Mouse (Mus musculus) neural tube, embryonic 12.5 days (tissue): ENCODE measurements around the gene Lrp2. TPM values are rescaled to one million over a fixed set of nuclear protein-coding genes. Genes with fewer than 3 reads are reported as not detected.
A peak's percentile ranks its signal among the peaks of the same experiment; 100 is the strongest.

ENCODE experiments used
- ATAC-seq: fragments of 200-750 bp; cut with Nextera tagmentation; 2 replicates; pipeline ENCODE4 v1.8.0; 2017; ENCODE audit warnings: low read depth, mild to moderate bottlenecking, moderate TSS enrichment, moderate library complexity; ENCODE audit not compliant: low FRiP score
- H3K27ac ChIP-seq: fragments of 300-500 bp; sonication (generic); 2 replicates; pipeline ENCODE4 v1.5.1; 2016
- H3K27me3 ChIP-seq: fragments of 300-500 bp; sonication (generic); replicated peaks from 2 replicates; pipeline ENCODE4 v1.6.1; 2016; ENCODE audit warnings: mild to moderate bottlenecking
- H3K36me3 ChIP-seq: fragments of 300-500 bp; sonication (generic); 2 replicates; pipeline ENCODE4 v1.6.1; 2016; ENCODE audit warnings: mild to moderate bottlenecking
- H3K4me1 ChIP-seq: fragments of 300-500 bp; sonication (generic); 2 replicates; pipeline ENCODE4 v1.6.1; 2016
- H3K4me2 ChIP-seq: fragments of 300-500 bp; sonication (generic); replicated peaks from 2 replicates; pipeline ENCODE4 v1.6.1; 2016; ENCODE audit warnings: mild to moderate bottlenecking
- H3K4me3 ChIP-seq: fragments of 300-500 bp; sonication (generic); 2 replicates; pipeline ENCODE4 v1.5.1; 2016
- H3K9ac ChIP-seq: fragments of 300-500 bp; sonication (generic); 2 replicates; pipeline ENCODE4 v1.6.1; 2016; ENCODE audit warnings: mild to moderate bottlenecking
- H3K9me3 ChIP-seq: fragments of 300-500 bp; sonication (generic); 2 replicates; pipeline ENCODE4 v1.6.1; 2016; ENCODE audit warnings: mild to moderate bottlenecking
- WGBS: fragments of 180-500 bp; shearing (Covaris S2); methylation state at CpG from one replicate; pipeline ENCODE4 v1.1.7; 2016; 5-methylcytosine and 5-hydroxymethylcytosine counted together
- polyA plus RNA-seq: library from polyadenylated mRNA; unstranded; fragments of >200 nt; fragmentation: Nextera tagmentation; extraction: Ambion mirVana; gene quantifications from 2 replicates; pipeline ENCODE4 v1.2.1, GENCODE M21; 2016

Lrp2 gene
- polyA plus RNA-seq: 1.4 TPM in 2 replicates

GRCm38 (mm10) chr2:69585886-69586398, at the start of gene Lrp2:
Gene Lrp2 (minus strand): TSS chr2:69586065.
- Histone ChIP-seq H3K4me1 (peaks cover 29% of the 10 kb centered on the region), H3K4me3 (peak within 1 kb of the TSS; percentile 61), H3K27ac (no peak within 1 kb of the TSS), H3K4me2 (peak within 1 kb of the TSS; percentile 99), H3K9me3 (no peaks in the 10 kb centered on the region), H3K27me3 (peaks cover 33% of the 10 kb centered on the region), H3K9ac (peak within 1 kb of the TSS; percentile 66), H3K36me3 (no peaks in the 10 kb centered on the region)
- peak; percentile 89 for ATAC-seq
- under 1% methylated on average over 45 of the region's 45 CpGs for WGBS

GRCm38 (mm10) chr2:69635064-69635701, 49.3 kb upstream of the Lrp2 start:
- H3K27ac ChIP-seq: no peak overlapping the region
- no peak for ATAC-seq
- no peaks in the 10 kb centered on the region for H3K36me3 ChIP-seq

GRCm38 (mm10) chr2:69631449-69631848, 45.6 kb upstream of the Lrp2 start:
- 87% methylated on average over 2 of the region's 2 CpGs for WGBS
- 0 out of 2 replicates have a peak, but pooled peaks cover 7% of the 10 kb centered on the region for H3K4me1 ChIP-seq

More at GRCm38 (mm10) chr2:69635064-69635701, 49.3 kb upstream of the Lrp2 start:
- 14% methylated on average over 11 of the region's 11 CpGs for WGBS
- peak overlapping the region; percentile 15; the same call in 1 of the 2 replicates for H3K4me3 ChIP-seq
- H3K9ac ChIP-seq: no peak overlapping the region
- 0 out of 2 replicates have a peak, but pooled peaks cover 3% of the 10 kb centered on the region for H3K4me1 ChIP-seq
- H3K27me3 ChIP-seq: no peaks in the 10 kb centered on the region
- no peaks in the 10 kb centered on the region for H3K9me3 ChIP-seq
- H3K4me2 ChIP-seq: peak overlapping the region; percentile 50

GRCm38 (mm10) chr2:69630792-69631191, 44.9 kb upstream of the Lrp2 start:
- Histone ChIP-seq H3K4me1 (0 out of 2 replicates have a peak, but pooled peaks cover 7% of the 10 kb centered on the region), H3K27ac (no peak overlapping the region), H3K36me3 (no peaks in the 10 kb centered on the region), H3K9me3 (no peaks in the 10 kb centered on the region), H3K4me3 (no peak overlapping the region), H3K27me3 (no peaks in the 10 kb centered on the region), H3K4me2 (no peak overlapping the region), H3K9ac (no peak overlapping the region)
- 94% methylated on average over 5 of the region's 5 CpGs for WGBS
- ATAC-seq: no peak

More at GRCm38 (mm10) chr2:69631449-69631848, 45.6 kb upstream of the Lrp2 start:
- no peak for ATAC-seq
- Histone ChIP-seq H3K4me2 (no peak overlapping the region), H3K9me3 (no peaks in the 10 kb centered on the region), H3K36me3 (no peaks in the 10 kb centered on the region), H3K27ac (no peak overlapping the region), H3K4me3 (no peak overlapping the region), H3K27me3 (no peaks in the 10 kb centered on the region), H3K9ac (no peak overlapping the region)

- H3K4me2 ChIP-seq: no peak overlapping the region
- WGBS: 93% methylated on average over 6 of the region's 6 CpGs
- H3K9ac ChIP-seq: no peak overlapping the region
- no peaks in the 10 kb centered on the region for H3K9me3 ChIP-seq
- H3K27me3 ChIP-seq: no peaks in the 10 kb centered on the region
- H3K36me3 ChIP-seq: no peaks in the 10 kb centered on the region
- no peak overlapping the region for H3K27ac ChIP-seq
- no peak for ATAC-seq
- no peak overlapping the region for H3K4me3 ChIP-seq
- 0 out of 2 replicates have a peak, but pooled peaks cover 7% of the 10 kb centered on the region for H3K4me1 ChIP-seq
These were observed 44.0 kb upstream of the Lrp2 start for GRCm38 (mm10) chr2:69629914-69630313.

GRCm38 (mm10) chr2:69629215-69629614, 43.4 kb upstream of the Lrp2 start:
- no peak overlapping the region for H3K4me3 ChIP-seq
- ATAC-seq: peak; percentile 80; the same call in 1 of the 2 replicates
- 0 out of 2 replicates have a peak, but pooled peaks cover 7% of the 10 kb centered on the region for H3K4me1 ChIP-seq
- WGBS: 36% methylated on average over 17 of the region's 17 CpGs
- no peaks in the 10 kb centered on the region for H3K9me3 ChIP-seq
- H3K4me2 ChIP-seq: peak overlapping the region; percentile 44
- no peak overlapping the region for H3K27ac ChIP-seq
- no peaks in the 10 kb centered on the region for H3K27me3 ChIP-seq
- no peaks in the 10 kb centered on the region for H3K36me3 ChIP-seq
- H3K9ac ChIP-seq: no peak overlapping the region

- Histone ChIP-seq H3K27ac (no peak overlapping the region), H3K4me2 (no peak overlapping the region), H3K4me3 (no peak overlapping the region), H3K9ac (no peak overlapping the region), H3K9me3 (no peaks in the 10 kb centered on the region), H3K4me1 (no peaks in the 10 kb centered on the region), H3K36me3 (no peaks in the 10 kb centered on the region), H3K27me3 (no peaks in the 10 kb centered on the region)
- ATAC-seq: no peak
These were observed 33.4 kb upstream of the Lrp2 start for GRCm38 (mm10) chr2:69619286-69619685.

GRCm38 (mm10) chr2:69618336-69618735, 32.5 kb upstream of the Lrp2 start:
- no peak for ATAC-seq
- no peak overlapping the region for H3K4me2 ChIP-seq
- no peaks in the 10 kb centered on the region for H3K9me3 ChIP-seq
- no peaks in the 10 kb centered on the region for H3K27me3 ChIP-seq
- H3K4me1 ChIP-seq: no peaks in the 10 kb centered on the region
- no peak overlapping the region for H3K27ac ChIP-seq
- H3K9ac ChIP-seq: no peak overlapping the region
- H3K4me3 ChIP-seq: no peak overlapping the region
- H3K36me3 ChIP-seq: no peaks in the 10 kb centered on the region

GRCm38 (mm10) chr2:69613237-69613636, 27.4 kb upstream of the Lrp2 start:
- Histone ChIP-seq H3K4me2 (no peak overlapping the region), H3K4me3 (no peak overlapping the region), H3K27me3 (no peaks in the 10 kb centered on the region), H3K27ac (no peak overlapping the region), H3K9ac (no peak overlapping the region), H3K4me1 (0 out of 2 replicates have a peak, but pooled peaks cover 3% of the 10 kb centered on the region), H3K36me3 (no peaks in the 10 kb centered on the region), H3K9me3 (no peaks in the 10 kb centered on the region)
- WGBS: 84% methylated on average over 4 of the region's 4 CpGs
- no peak for ATAC-seq

GRCm38 (mm10) chr2:69612716-69613115, 26.9 kb upstream of the Lrp2 start:
- no peak overlapping the region for H3K4me2 ChIP-seq
- 57% methylated on average over 9 of the region's 9 CpGs for WGBS
- no peak for ATAC-seq
- no peak overlapping the region for H3K4me3 ChIP-seq
- no peaks in the 10 kb centered on the region for H3K27me3 ChIP-seq
- H3K9me3 ChIP-seq: no peaks in the 10 kb centered on the region
- no peak overlapping the region for H3K27ac ChIP-seq
- H3K36me3 ChIP-seq: no peaks in the 10 kb centered on the region
- H3K4me1 ChIP-seq: 0 out of 2 replicates have a peak, but pooled peaks cover 3% of the 10 kb centered on the region
- no peak overlapping the region for H3K9ac ChIP-seq

- Histone ChIP-seq H3K9ac (no peak overlapping the region), H3K4me1 (0 out of 2 replicates have a peak, but pooled peaks cover 3% of the 10 kb centered on the region), H3K27me3 (no peaks in the 10 kb centered on the region), H3K27ac (no peak overlapping the region), H3K4me2 (no peak overlapping the region), H3K36me3 (no peaks in the 10 kb centered on the region), H3K9me3 (no peaks in the 10 kb centered on the region), H3K4me3 (no peak overlapping the region)
- ATAC-seq: no peak
- 10% methylated on average over 10 of the region's 10 CpGs for WGBS
These were observed 26.4 kb upstream of the Lrp2 start for GRCm38 (mm10) chr2:69612237-69612636.

- Histone ChIP-seq H3K4me1 (no peaks in the 10 kb centered on the region), H3K9ac (no peak overlapping the region), H3K36me3 (no peaks in the 10 kb centered on the region), H3K27ac (no peak overlapping the region), H3K9me3 (no peaks in the 10 kb centered on the region), H3K4me2 (no peak overlapping the region), H3K27me3 (no peaks in the 10 kb centered on the region), H3K4me3 (no peak overlapping the region)
- WGBS: 94% methylated on average over 3 of the region's 3 CpGs
- ATAC-seq: no peak
These were observed 20.8 kb upstream of the Lrp2 start for GRCm38 (mm10) chr2:69606621-69607020.
